Mouse (Mus musculus): Measurements from ENCODE around the gene Impg2.

Gene Impg2

GRCm38 (mm10) chr16:56302996-56303395 is 98.9 kb downstream of the Impg2 start:
- no peak for DNase-seq

GRCm38 (mm10) chr16:56304167-56304566 is 100.1 kb downstream of the Impg2 start:
- DNase-seq: no peak

- no peak for DNase-seq
These were observed 103.5 kb downstream of the Impg2 start for GRCm38 (mm10) chr16:56307575-56307974.

GRCm38 (mm10) chr16:56311291-56311690 is 107.2 kb downstream of the Impg2 start:
- no peak for DNase-seq
